Mouse (Mus musculus) megakaryocyte, embryonic 14.5 days (primary cell): ENCODE measurements around the gene 4930438A08Rik. TPM values are rescaled to one million over a fixed set of nuclear protein-coding genes. Genes with fewer than 3 reads are reported as not detected.
"Not testable (repeated sequence)": the region's sequence is repeated elsewhere in the genome, so short reads cannot be mapped to it uniquely, and the experiment has no call there.

ENCODE experiments used
- H3K27me3 ChIP-seq: replicated peaks from 2 replicates; pipeline ENCODE3; 2012; ENCODE audit warnings: inconsistent platforms
- H3K36me3 ChIP-seq: replicated peaks from 2 replicates; pipeline ENCODE3; 2012; ENCODE audit warnings: low read length, inconsistent platforms, mixed read lengths
- H3K4me1 ChIP-seq: 2 replicates; pipeline ENCODE4 v1.6.1; 2012; ENCODE audit warnings: inconsistent platforms
- H3K4me3 ChIP-seq: replicated peaks from 2 replicates; pipeline ENCODE3; 2012; ENCODE audit warnings: moderate library complexity, mild to moderate bottlenecking, inconsistent platforms
- H3K9me3 ChIP-seq: 2 replicates; pipeline ENCODE4 v1.6.1; 2012; ENCODE audit warnings: inconsistent platforms
- FLI1 ChIP-seq: IDR thresholded peaks from 2 replicates; pipeline ENCODE4 v1.6.1; 2012; ENCODE audit warnings: low read length, inconsistent platforms, mixed read lengths
- GATA1 ChIP-seq: IDR thresholded peaks from 3 replicates; pipeline ENCODE4 v1.6.1; 2012; ENCODE audit warnings: mixed read lengths, low read length, inconsistent platforms, borderline replicate concordance
- polyA plus RNA-seq: library from polyadenylated mRNA; stranded (reverse); fragments of >175 nt; gene quantifications from 2 replicates; pipeline ENCODE4 v1.2.3, GENCODE M21; 2012; ENCODE audit warnings: low replicate concordance; ENCODE audit not compliant: insufficient read depth

Gene 4930438A08Rik
- polyA plus RNA-seq, 1 experiment: 0.19 TPM

DNA sequence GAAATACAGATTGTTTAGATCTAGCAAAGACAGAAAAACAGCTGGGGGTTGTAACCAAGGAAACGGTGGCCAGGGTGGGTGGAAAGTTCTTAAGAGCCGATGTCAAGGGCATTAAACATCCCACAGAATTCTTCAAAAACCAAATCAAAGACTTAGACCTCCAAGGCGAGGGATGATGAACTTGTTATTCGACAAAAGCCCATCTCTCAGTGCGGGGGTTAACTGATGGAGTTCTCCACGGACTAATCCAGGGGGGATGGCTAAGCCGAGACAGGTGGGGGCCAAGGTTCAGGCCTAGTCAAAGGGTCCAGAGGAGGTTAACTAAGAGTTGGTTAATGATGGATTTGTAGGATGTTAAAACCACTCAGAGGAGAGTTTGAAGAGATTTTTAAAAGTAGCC is 29.0 kb downstream of the 4930438A08Rik start:
- Histone ChIP-seq H3K36me3 (peaks cover under 1% of the 10 kb centered on the region), H3K4me3 (no peak overlapping the region), H3K27me3 (no peaks in the 10 kb centered on the region), H3K4me1 (peaks cover 36% of the 10 kb centered on the region), H3K9me3 (no peaks in the 10 kb centered on the region)
- no peak for TF ChIP-seq GATA1

DNA sequence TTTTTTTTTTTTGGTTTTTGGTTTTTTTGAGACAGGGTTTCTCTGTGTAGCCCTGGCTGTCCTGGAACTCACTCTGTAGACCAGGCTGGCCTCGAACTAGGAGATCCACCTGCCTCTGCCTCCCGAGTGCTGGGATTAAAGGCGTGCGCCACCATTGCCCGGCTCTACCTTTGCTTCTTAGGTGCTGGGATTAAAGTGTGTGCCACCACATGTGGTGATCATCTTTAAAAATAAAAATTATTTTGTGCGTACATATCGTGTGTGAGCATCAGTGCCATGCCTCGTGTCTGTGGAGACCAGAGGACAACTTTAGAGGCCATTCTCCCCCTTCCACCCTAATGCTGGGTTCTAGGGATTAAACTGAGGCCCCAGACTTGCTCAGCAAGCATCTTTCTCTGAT is 30.7 kb downstream of the 4930438A08Rik start:
- Histone ChIP-seq H3K4me1 (peaks cover 53% of the 10 kb centered on the region), H3K36me3 (peaks cover 18% of the 10 kb centered on the region)
- H3K9me3 ChIP-seq, H3K4me3 ChIP-seq, H3K27me3 ChIP-seq: not testable (repeated sequence)

DNA sequence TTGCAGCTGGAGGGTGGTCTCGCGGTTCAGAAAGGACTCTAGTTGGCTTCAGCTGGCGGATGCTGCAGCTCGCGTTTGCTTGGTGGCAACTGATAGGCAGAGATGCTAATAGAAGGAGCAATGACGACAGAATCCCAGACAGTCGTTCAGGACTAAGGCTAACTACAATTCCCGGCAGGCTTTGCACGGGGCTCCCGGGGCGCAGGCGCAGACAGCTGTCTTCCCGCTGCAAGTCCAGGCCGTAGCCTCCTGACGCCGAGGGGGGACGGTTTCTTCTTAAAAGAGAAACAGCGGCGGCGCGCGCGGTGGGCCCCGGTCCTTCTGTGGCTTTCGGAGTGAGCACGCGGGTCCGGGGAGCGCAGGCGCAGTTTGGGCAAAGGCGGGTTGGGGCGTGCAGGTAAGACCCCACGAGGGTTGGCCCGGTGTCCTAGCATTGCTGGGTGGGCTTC is 32.3 kb downstream of the 4930438A08Rik start, which contains the start of gene Zfp692:
TSS of gene Zfp692 (plus strand) at position 210 of the 449 bp plus-strand sequence.
- Histone ChIP-seq H3K4me3 (peak within 1 kb of the TSS; percentile 95), H3K36me3 (peaks cover 34% of the 10 kb centered on the region), H3K9me3 (no peaks in the 10 kb centered on the region), H3K4me1 (peaks cover 62% of the 10 kb centered on the region), H3K27me3 (no peaks in the 10 kb centered on the region)
- TF ChIP-seq FLI1 (no peak), GATA1 (no peak)

DNA sequence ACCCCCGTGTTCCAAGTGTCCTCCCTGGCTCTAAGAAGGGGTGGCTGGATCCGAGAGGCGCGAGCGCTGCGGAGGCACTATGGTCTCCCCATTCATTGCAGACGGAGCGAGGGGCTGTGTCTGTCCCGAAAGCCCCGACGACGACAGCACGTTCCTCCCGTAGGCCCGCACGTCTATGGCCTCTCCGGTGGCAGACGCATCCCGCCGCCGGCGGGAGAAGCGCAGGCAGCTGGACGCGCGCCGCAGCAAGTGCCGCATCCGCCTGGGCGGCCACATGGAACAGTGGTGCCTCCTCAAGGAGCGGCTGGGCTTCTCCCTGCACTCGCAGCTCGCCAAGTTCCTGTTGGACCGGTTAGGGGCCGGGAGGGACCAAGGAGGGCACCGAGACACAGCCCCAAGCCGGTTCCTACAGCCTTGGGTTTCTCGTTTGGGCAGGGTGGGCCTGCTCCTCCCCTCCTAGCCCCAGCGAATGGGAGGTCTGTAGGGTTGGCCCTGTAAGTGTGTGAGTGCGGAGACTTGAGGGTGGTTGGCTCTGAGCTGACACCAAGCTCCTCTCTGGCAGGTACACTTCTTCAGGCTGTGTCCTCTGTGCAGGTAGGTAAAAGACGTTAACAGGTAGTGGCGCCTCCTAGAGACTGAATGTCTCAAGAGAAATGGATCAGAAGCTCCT is 32.9 kb downstream of the 4930438A08Rik start:
- Histone ChIP-seq H3K4me3 (peak overlapping the region; percentile 95), H3K36me3 (peaks cover 39% of the 10 kb centered on the region), H3K4me1 (peaks cover 68% of the 10 kb centered on the region), H3K27me3 (no peaks in the 10 kb centered on the region), H3K9me3 (no peaks in the 10 kb centered on the region)
- TF ChIP-seq GATA1: no peak
- no peak for TF ChIP-seq FLI1

DNA sequence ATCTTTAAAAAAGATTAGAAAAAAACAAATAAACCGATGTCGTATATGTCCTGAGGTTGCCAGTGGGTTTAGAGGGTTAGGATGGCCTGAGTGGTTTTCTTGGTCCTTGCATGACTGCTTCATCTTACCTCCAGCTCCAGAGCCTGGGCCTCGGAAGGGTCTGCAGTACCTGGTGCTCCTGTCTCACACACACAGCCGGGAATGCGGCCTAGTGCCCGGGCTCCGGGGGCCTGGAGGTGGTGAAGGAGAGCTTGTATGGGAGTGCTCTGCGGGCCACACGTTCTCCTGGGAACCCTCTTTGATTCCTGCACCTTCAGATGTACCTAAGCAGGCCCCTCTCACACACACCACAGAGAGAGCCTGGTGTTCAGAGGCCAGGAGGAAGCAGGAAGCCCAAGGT is 34.1 kb downstream of the 4930438A08Rik start:
- H3K36me3 ChIP-seq: peaks cover 50% of the 10 kb centered on the region

DNA sequence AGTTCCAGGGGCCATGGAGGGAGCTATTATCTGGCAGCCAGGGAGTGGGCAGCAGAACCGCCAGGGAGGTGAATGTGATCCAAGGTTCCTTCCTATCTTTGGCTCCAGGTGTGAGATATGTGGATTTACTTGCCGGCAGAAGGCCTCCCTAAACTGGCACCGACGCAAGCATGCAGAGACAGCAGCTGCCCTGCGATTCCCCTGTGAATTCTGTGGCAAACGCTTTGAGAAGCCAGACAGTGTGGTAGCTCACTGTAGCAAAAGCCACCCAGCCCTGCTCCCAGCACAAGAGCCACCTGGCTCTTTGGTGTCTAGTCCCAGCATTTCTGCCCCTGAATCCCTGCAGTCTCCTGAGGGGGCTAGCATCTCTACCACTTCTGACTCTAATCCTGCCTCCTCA is 39.5 kb downstream of the 4930438A08Rik start:
- H3K4me3 ChIP-seq: no peak overlapping the region
- TF ChIP-seq GATA1: no peak
- no peak for TF ChIP-seq FLI1
- peaks cover 83% of the 10 kb centered on the region for H3K4me1 ChIP-seq
- H3K9me3 ChIP-seq: no peaks in the 10 kb centered on the region
- no peaks in the 10 kb centered on the region for H3K27me3 ChIP-seq
- H3K36me3 ChIP-seq: peaks cover 98% of the 10 kb centered on the region

More for the DNA sequence above, 34.1 kb downstream of the 4930438A08Rik start:
- Histone ChIP-seq H3K9me3 (no peaks in the 10 kb centered on the region), H3K4me1 (peaks cover 78% of the 10 kb centered on the region), H3K4me3 (no peak overlapping the region), H3K27me3 (no peaks in the 10 kb centered on the region)
- TF ChIP-seq FLI1 (no peak), GATA1 (no peak)

DNA sequence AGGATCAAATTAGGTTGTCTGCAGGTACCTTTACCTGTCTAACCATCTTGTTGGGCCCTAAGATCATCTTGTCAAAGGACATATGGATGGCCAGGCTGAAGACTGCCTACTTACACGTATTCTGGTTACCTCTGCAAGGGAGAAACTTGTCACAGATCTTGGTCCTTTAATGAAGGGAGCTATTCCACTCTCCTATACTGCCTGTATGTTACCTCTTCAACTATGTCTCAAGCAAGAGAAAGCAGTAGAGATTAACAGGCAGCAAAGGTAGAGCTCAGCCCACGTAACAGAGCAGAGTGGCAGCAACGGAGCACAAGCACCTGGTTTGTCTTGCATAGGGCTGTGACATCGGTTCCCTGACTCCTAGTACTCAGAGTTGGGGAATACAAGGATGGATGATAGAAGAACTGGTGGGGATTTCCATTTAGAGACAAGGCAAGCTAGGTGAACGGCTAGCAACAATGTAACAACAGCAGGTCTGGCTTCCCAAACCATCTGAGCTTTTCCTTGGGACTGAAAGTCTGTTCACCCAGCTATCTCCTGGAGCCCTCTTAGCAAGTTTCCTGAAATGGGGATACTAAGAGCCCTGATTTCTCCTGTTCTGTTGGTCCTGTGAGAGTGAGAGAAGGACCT is 41.1 kb downstream of the 4930438A08Rik start:
- Histone ChIP-seq H3K9me3 (no peaks in the 10 kb centered on the region), H3K4me1 (peaks cover 81% of the 10 kb centered on the region), H3K36me3 (peaks cover 97% of the 10 kb centered on the region), H3K27me3 (no peaks in the 10 kb centered on the region), H3K4me3 (peak overlapping the region; percentile 3)
- TF ChIP-seq GATA1: no peak
- no peak for TF ChIP-seq FLI1

DNA sequence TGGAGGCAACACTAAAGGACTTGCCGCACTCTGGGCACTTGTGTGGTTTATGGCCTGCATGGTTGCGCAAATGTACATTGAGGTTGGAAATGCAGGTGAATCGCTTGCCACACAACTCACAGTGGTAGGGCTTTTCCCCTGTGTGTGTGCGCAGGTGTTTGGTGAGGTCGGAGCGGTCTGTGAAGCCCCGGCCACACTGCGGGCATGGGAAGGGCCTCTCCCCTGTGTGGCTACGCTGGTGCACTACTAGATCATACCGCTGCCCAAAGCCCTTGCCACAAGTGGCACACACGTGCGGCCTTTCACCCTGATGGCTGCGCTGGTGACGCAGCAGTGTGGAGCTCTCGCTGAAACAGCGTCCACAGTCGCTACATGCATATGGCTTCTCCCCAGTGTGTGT is 41.7 kb downstream of the 4930438A08Rik start:
- Histone ChIP-seq H3K27me3 (no peaks in the 10 kb centered on the region), H3K9me3 (no peaks in the 10 kb centered on the region), H3K36me3 (peaks cover 97% of the 10 kb centered on the region), H3K4me3 (peak overlapping the region; percentile 51), H3K4me1 (peaks cover 82% of the 10 kb centered on the region)
- no peak for TF ChIP-seq GATA1
- no peak for TF ChIP-seq FLI1

DNA sequence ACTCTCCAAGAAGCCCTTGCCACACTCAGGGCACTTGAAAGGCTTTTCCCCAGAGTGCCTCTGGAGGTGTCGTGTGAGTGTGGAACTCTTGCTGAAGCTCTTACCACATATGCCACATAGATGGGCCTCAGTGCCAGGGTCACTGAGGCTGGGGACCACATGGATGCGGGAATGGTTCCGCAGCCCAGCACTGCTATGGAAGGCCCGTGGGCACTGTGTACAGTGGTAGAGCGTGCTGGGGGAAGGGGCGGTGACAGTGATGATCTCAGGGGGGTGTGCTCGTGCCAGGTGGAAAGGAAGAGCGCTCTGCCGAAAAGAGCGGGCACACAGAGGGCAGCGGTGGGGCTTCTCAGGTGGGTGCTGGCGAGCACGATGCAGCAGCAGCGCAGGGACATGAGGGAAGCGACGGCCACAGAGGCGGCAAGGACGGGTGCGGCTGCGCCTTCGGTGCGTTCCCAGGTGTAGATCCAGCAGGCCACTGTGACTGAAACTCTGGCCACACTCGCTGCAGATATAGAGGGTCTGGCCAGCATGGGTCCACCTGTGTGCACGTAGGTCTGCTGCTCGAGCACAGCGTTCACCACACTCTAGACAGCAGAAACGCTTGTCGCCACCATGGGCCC is 42.3 kb downstream of the 4930438A08Rik start:
- Histone ChIP-seq H3K9me3 (no peaks in the 10 kb centered on the region), H3K4me3 (peak overlapping the region; percentile 7), H3K4me1 (peaks cover 82% of the 10 kb centered on the region), H3K36me3 (peaks cover 97% of the 10 kb centered on the region), H3K27me3 (no peaks in the 10 kb centered on the region)
- TF ChIP-seq FLI1 (no peak), GATA1 (no peak)
